Mouse (Mus musculus) forebrain, embryonic 16.5 days (tissue): ENCODE data around the gene Slc15a1. TPM values are rescaled to one million over a fixed set of nuclear protein-coding genes. Genes with fewer than 3 reads are reported as not detected.

Experiments used
- ATAC-seq: fragments of 200-750 bp; cut with Nextera tagmentation; 2 replicates; pipeline ENCODE4 v1.8.0; 2017; ENCODE audit warnings: mild to moderate bottlenecking, moderate library complexity
- H3K27ac ChIP-seq: fragments of 300-500 bp; sonication (generic); 2 replicates; pipeline ENCODE4 v1.5.1; 2014; ENCODE audit warnings: low read length, control low read depth
- H3K27me3 ChIP-seq: fragments of 300-500 bp; sonication (generic); replicated peaks from 2 replicates; pipeline ENCODE4 v1.6.1; 2014; ENCODE audit warnings: low read length; ENCODE audit not compliant: control insufficient read depth, insufficient read depth
- H3K36me3 ChIP-seq: fragments of 300-500 bp; sonication (generic); 2 replicates; pipeline ENCODE4 v1.6.1; 2014; ENCODE audit not compliant: control insufficient read depth, insufficient read depth
- H3K4me1 ChIP-seq: fragments of 300-500 bp; sonication (generic); replicated peaks from 2 replicates; pipeline ENCODE4 v1.6.1; 2014; ENCODE audit warnings: low read length; ENCODE audit not compliant: control insufficient read depth, insufficient read depth
- H3K4me2 ChIP-seq: fragments of 300-500 bp; sonication (generic); 2 replicates; pipeline ENCODE4 v1.6.1; 2014; ENCODE audit warnings: mild to moderate bottlenecking, low read length, control low read depth
- H3K4me3 ChIP-seq: fragments of 300-500 bp; sonication (generic); replicated peaks from 2 replicates; pipeline ENCODE4 v1.5.1; 2014; ENCODE audit warnings: mild to moderate bottlenecking, low read length, control low read depth
- H3K9ac ChIP-seq: fragments of 300-500 bp; sonication (generic); replicated peaks from 2 replicates; pipeline ENCODE4 v1.6.1; 2014; ENCODE audit warnings: low read depth, low read length, control low read depth
- H3K9me3 ChIP-seq: fragments of 300-500 bp; sonication (generic); 2 replicates; pipeline ENCODE4 v1.6.1; 2016; ENCODE audit warnings: low read length; ENCODE audit not compliant: control insufficient read depth
- WGBS: fragments of 180-500 bp; shearing (Covaris S2); extraction: QIAGEN DNeasy Blood & Tissue Kit; methylation state at CpG from one replicate; pipeline ENCODE4 v1.1.7; 2014; 5-methylcytosine and 5-hydroxymethylcytosine counted together
- polyA plus RNA-seq: library from polyadenylated mRNA; unstranded; fragments of >200 nt; fragmentation: Nextera tagmentation; extraction: Ambion mirVana; gene quantifications from 2 replicates; pipeline ENCODE4 v1.2.1, GENCODE M21; 2015

Gene Slc15a1
- polyA plus RNA-seq, 1 experiment from 2014 or later: not detected

DNA sequence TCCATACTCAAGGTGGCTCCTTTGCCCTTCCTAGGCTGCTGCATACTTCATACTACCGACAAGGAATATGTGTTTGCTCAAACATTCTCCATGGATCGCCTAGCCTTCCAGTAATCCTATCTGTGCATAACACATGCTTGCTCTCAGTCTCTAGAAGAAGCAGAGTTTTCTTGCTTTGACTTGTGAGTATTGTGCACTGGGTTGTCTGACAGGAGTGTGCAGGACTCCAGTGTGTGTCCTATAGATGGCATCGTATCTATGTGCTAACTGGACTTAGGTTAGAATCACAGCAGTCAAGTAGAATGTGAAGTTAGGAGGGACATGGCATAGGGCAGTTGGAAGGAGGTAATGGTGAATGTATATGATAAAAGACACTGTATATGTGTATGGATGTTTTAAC, 26.0 kb downstream of the Slc15a1 start:
- Histone ChIP-seq H3K36me3 (no peaks in the 10 kb centered on the region), H3K9ac (no peak overlapping the region), H3K4me2 (no peak overlapping the region), H3K9me3 (no peaks in the 10 kb centered on the region), H3K4me3 (no peak overlapping the region), H3K27me3 (no peaks in the 10 kb centered on the region), H3K4me1 (no peaks in the 10 kb centered on the region), H3K27ac (no peak overlapping the region)
- WGBS: 90% methylated on average over 3 of the region's 3 CpGs
- no peak for ATAC-seq

DNA sequence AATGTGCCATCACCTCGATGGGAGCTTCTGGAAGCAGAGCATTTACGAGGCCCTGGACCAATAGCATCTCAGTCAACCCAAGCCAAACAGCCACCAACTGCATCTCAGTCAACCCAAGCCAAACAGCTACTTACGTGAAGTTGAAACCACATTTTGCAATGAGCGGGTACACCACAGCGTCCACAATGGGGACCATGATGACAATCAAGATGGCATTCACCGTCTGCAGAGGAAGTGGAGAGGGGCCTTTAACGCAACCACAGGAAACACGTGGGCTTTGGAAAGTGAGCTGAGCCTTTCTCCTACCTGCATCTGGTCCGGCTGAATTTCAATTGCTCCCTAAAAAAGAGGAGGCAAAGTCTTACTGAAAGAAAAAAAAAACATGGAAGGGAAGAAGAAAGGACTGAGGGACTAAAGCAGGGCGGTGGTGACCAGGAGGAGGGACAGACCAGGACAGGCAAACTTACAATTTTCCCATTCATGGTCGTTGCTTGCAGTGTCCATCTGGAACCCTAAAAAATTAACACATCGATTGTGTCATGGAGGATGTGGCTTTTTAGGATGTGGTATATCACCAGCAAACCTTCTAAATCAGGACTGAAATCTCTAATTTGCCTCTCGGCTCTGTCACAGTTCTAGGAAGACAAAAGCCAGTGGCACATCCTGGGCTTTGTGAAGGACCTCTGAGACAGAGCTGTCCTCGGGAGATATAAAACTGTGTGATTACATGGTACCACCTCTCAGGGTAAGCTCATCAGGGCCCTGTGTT, 26.9 kb downstream of the Slc15a1 start:
- Histone ChIP-seq H3K9ac (no peak overlapping the region), H3K27me3 (no peaks in the 10 kb centered on the region), H3K4me2 (no peak overlapping the region), H3K4me3 (no peak overlapping the region), H3K4me1 (no peaks in the 10 kb centered on the region), H3K36me3 (no peaks in the 10 kb centered on the region), H3K27ac (no peak overlapping the region), H3K9me3 (no peaks in the 10 kb centered on the region)
- no peak for ATAC-seq
- WGBS: 88% methylated on average over 14 of the region's 14 CpGs

DNA sequence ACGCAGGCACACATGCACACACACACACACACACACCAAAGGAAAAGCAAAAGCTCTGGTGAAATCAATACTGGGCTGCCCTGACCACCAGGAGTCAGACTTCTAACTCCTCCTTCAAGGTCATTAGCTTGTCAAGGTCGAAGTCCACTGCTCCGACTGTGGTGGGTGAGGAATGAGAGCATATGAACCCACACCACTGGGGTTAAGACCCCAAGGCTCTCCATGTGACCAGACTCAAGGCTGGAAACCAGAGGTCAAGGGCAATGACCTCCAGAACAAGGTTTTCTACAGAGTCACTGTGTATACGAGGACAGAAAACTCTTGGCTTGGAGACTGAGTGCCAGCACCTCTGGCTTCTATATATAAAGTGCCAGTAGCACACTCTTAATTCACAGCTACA, 31.2 kb downstream of the Slc15a1 start:
- no peak for ATAC-seq

DNA sequence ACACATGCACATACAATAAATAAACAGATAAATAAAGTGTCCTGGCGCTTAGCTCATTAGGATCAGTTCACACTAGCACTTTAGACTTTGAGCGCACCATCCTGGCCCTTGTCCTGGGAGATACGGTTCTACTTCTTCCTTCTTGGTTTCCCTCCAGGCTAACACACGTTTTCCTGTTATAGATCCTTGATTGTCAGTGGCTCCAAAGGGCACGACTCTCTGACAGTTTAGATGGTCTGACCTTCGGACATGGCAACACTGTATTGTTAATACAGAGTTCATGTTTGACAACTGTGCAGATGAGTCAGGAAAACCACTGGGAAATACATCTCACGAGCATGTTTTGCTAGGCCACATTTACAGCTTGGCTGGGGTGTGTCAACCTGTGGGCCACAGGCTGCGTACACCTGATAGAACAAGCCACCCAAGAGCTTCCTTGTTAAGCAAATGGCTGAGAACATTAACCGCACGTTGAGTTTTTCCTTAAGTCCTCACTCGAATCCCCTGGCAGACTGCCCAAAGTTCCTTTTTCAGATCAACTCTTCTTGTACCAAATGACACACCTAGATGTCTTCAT, 33.4 kb downstream of the Slc15a1 start:
- H3K36me3 ChIP-seq: no peaks in the 10 kb centered on the region
- no peak for ATAC-seq
- no peaks in the 10 kb centered on the region for H3K9me3 ChIP-seq
- H3K4me1 ChIP-seq: no peaks in the 10 kb centered on the region
- no peak overlapping the region for H3K4me3 ChIP-seq
- H3K27ac ChIP-seq: no peak overlapping the region
- 83% methylated on average over 11 of the region's 11 CpGs for WGBS
- H3K9ac ChIP-seq: no peak overlapping the region
- no peaks in the 10 kb centered on the region for H3K27me3 ChIP-seq
- H3K4me2 ChIP-seq: no peak overlapping the region

More for the DNA sequence above, 31.2 kb downstream of the Slc15a1 start:
- H3K36me3 ChIP-seq: no peaks in the 10 kb centered on the region
- WGBS: 78% methylated on average over 4 of the region's 4 CpGs
- no peak overlapping the region for H3K4me3 ChIP-seq
- no peak overlapping the region for H3K4me2 ChIP-seq
- H3K4me1 ChIP-seq: no peaks in the 10 kb centered on the region
- no peak overlapping the region for H3K9ac ChIP-seq
- no peak overlapping the region for H3K27ac ChIP-seq
- no peaks in the 10 kb centered on the region for H3K27me3 ChIP-seq
- H3K9me3 ChIP-seq: no peaks in the 10 kb centered on the region

DNA sequence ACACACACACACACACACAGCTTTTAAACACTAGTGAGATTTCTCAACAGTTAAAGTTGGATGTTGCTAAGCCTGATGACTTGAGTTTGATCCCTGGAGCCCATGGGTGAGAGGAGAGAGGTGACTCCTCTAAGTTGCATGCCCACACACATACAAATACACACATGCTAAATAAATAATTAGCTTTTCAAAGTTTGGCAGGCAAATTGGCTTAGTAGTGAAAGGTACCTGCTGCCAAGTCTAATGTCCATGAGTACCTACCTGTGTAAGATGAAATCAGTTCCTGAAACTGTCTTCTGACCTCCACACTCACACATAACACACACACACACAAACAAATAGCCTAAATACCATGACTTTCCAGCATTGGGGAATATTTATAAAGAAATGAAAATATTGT, 35.5 kb downstream of the Slc15a1 start:
- no peak for ATAC-seq
- no peak overlapping the region for H3K4me3 ChIP-seq

DNA sequence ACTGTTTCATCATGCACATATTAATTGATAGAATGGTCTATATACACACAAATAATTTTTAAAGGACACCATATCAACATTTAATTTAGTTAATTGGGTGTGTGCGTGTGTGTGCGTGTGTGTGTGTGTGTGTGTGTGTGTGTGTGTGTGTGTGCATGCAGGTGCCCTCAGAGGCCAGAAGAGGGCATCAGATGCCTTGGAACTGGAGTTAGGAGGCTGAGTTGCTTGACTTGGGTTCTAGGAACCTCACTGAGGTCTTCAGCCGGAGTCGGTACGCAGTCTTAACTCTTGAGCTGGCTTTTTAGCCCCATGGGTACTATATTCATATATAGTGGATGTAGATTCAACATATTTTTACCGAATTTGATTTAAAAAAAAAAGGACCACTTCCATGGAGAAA, 37.4 kb downstream of the Slc15a1 start:
- WGBS: 96% methylated on average over 6 of the region's 6 CpGs
- Histone ChIP-seq H3K36me3 (no peaks in the 10 kb centered on the region), H3K27me3 (no peaks in the 10 kb centered on the region), H3K4me1 (no peaks in the 10 kb centered on the region), H3K9ac (no peak overlapping the region), H3K27ac (no peak overlapping the region), H3K4me3 (no peak overlapping the region), H3K9me3 (no peaks in the 10 kb centered on the region), H3K4me2 (no peak overlapping the region)
- no peak for ATAC-seq

More for the DNA sequence above, 35.5 kb downstream of the Slc15a1 start:
- no peak overlapping the region for H3K4me2 ChIP-seq
- no peak overlapping the region for H3K27ac ChIP-seq
- H3K9ac ChIP-seq: no peak overlapping the region
- no peaks in the 10 kb centered on the region for H3K9me3 ChIP-seq
- H3K36me3 ChIP-seq: no peaks in the 10 kb centered on the region
- H3K4me1 ChIP-seq: no peaks in the 10 kb centered on the region
- no peaks in the 10 kb centered on the region for H3K27me3 ChIP-seq

DNA sequence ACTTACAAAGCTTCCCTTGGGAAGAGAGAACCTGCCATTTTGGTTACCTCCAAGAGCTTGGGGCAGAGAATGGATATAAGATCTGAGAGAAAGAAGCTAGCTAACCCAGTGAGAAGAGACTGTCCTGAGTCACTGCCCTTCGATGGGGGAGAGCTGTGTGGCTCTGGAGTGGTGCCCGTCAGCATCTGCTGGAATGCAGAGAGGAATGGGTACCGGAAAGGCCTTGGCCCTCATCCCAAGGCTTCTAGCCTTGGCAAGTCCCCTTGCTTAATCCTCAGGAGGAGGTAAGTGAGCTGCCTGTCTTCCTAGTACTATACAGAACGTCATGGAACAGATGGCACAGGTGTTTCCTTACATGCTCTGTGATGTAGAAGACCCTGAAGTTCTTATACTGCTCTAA, 38.6 kb downstream of the Slc15a1 start:
- no peak overlapping the region for H3K9ac ChIP-seq
- no peaks in the 10 kb centered on the region for H3K9me3 ChIP-seq
- H3K27me3 ChIP-seq: no peaks in the 10 kb centered on the region
- H3K4me1 ChIP-seq: no peaks in the 10 kb centered on the region
- 71% methylated on average over 4 of the region's 4 CpGs for WGBS
- no peak for ATAC-seq
- H3K4me3 ChIP-seq: no peak overlapping the region
- no peak overlapping the region for H3K4me2 ChIP-seq
- H3K36me3 ChIP-seq: no peaks in the 10 kb centered on the region
- H3K27ac ChIP-seq: no peak overlapping the region

DNA sequence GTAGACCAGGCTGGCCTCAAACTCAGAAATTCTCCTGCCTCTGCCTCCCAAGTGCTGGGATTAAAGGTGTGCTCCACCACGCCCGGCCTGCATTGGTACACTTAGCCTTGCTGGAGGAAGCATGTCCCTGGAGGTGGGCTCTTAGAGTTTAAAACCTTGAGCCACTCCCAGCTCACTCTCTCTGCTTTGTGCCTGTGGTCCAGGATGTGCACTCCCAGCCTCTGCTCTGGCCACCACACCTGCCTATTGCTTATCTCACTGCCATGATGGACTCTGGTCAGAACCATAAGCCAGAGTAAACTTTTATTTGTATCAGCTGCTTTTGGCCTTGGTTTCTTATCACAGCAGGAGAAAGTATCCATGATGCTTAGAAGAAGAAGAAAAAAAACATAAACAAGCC, 40.7 kb downstream of the Slc15a1 start:
- no peaks in the 10 kb centered on the region for H3K9me3 ChIP-seq
- no peaks in the 10 kb centered on the region for H3K4me1 ChIP-seq
- H3K9ac ChIP-seq: no peak overlapping the region
- no peak overlapping the region for H3K27ac ChIP-seq
- H3K4me3 ChIP-seq: no peak overlapping the region
- no peaks in the 10 kb centered on the region for H3K27me3 ChIP-seq
- no peak overlapping the region for H3K4me2 ChIP-seq
- H3K36me3 ChIP-seq: no peaks in the 10 kb centered on the region
- 98% methylated on average over 2 of the region's 2 CpGs for WGBS
- ATAC-seq: no peak

DNA sequence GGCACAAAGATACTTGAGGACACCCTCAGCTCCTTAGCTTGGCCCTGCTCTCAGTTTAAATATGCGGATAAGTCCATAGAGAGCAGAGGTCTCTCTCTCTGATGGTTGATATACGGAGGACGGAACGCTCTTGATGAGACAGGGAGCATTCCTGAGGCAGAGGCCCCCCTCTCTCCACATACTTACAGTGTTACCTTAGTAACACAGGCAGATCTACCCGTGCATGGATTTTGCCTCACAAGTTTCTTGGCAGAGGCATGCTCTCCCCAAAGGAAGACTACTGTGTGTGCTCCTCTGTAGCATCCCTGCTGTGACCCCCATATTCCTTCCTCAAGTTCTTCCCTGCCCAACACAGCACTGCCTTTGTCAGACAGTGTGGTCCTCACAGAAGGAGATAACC, 42.3 kb downstream of the Slc15a1 start:
- WGBS: 46% methylated on average over 5 of the region's 5 CpGs
- Histone ChIP-seq H3K9ac (no peak overlapping the region), H3K36me3 (no peaks in the 10 kb centered on the region), H3K4me2 (no peak overlapping the region), H3K27me3 (no peaks in the 10 kb centered on the region), H3K4me3 (no peak overlapping the region), H3K9me3 (0 out of 2 replicates have a peak, but pooled peaks cover 3% of the 10 kb centered on the region), H3K4me1 (no peaks in the 10 kb centered on the region), H3K27ac (no peak overlapping the region)
- no peak for ATAC-seq
